Mouse (Mus musculus): Measurements from ENCODE around the gene Sult1d1. TPM values are rescaled to one million over a fixed set of nuclear protein-coding genes. Genes with fewer than 3 reads are reported as not detected.
"Not testable (repeated sequence)": the region's sequence is repeated elsewhere in the genome, so short reads cannot be mapped to it uniquely, and the experiment has no call there.

The Sult1d1 gene
- polyA plus RNA-seq, 1 experiment from 2014 or later, result 20.1 TPM

DNA sequence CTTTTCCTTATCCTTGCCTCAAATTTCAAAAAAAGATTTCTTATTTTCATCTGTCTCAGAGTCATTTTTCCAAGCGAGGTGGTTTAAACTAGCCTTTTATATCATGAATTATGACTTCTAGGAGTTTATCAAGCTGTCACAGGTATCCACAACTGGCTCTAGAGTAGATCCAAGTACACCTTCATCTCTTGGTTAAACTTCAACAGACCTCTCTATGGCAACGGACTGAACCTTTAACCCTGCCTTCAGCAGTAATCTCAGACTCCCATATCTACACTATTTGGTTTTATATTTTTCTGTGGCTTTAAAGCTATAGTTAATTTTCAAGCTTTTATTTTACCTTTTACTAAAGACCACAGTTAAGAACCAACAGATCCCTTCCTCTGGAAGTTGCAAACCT lies 36.5 kb downstream of the Sult1d1 start:
- WGBS, result 58% methylated on average over 2 of the region's 2 CpGs
- Histone ChIP-seq H3K36me3 (ENCODE audit: control insufficient read depth, insufficient read depth, low read length) (no peaks in the 10 kb centered on the region), H3K27me3 (replicated peaks; ENCODE audit: control insufficient read depth, insufficient read depth, low read length) (no peaks in the 10 kb centered on the region), H3K27ac (ENCODE audit: low read depth) (no peak overlapping the region), H3K4me3 (ENCODE audit: low read depth, low read length) (no peak overlapping the region), H3K9me3 (ENCODE audit: control insufficient read depth, low read length) (no peaks in the 10 kb centered on the region), H3K4me1 (replicated peaks; ENCODE audit: control insufficient read depth, insufficient read depth, low read length) (no peaks in the 10 kb centered on the region), H3K9ac (ENCODE audit: low read length) (no peak overlapping the region), H3K4me2 (ENCODE audit: low read length) (no peak overlapping the region)
- peak; percentile 83 for ATAC-seq (replicated peaks; ENCODE audit: low FRiP score, low TSS enrichment, low read depth)
- no peak for DNase-seq (ENCODE audit: low spot score)

GRCm38 (mm10) chr5:87523561-87523960 lies 45.3 kb downstream of the Sult1d1 start:
- H3K9me3 ChIP-seq (ENCODE audit: control insufficient read depth, low read length); H3K27me3 ChIP-seq (replicated peaks; ENCODE audit: control insufficient read depth, insufficient read depth, low read length); DNase-seq (ENCODE audit: low spot score); H3K36me3 ChIP-seq (ENCODE audit: control insufficient read depth, insufficient read depth, low read length); H3K4me3 ChIP-seq (ENCODE audit: low read depth, low read length); H3K27ac ChIP-seq (ENCODE audit: low read depth); H3K9ac ChIP-seq (ENCODE audit: low read length); ATAC-seq (replicated peaks; ENCODE audit: low FRiP score, low TSS enrichment, low read depth); H3K4me2 ChIP-seq (ENCODE audit: low read length); H3K4me1 ChIP-seq (replicated peaks; ENCODE audit: control insufficient read depth, insufficient read depth, low read length): not testable (repeated sequence)
- WGBS, result 90% methylated on average over 2 of the region's 2 CpGs

GRCm38 (mm10) chr5:87505776-87506458 lies 62.9 kb downstream of the Sult1d1 start:
- H3K27ac ChIP-seq (ENCODE audit: low read depth), result no peak overlapping the region
- DNase-seq (ENCODE audit: low spot score) (no peak), ATAC-seq (replicated peaks; ENCODE audit: low FRiP score, low TSS enrichment, low read depth) (no peak)
- H3K9ac ChIP-seq (ENCODE audit: low read length), result no peak overlapping the region
- H3K4me1 ChIP-seq (replicated peaks; ENCODE audit: control insufficient read depth, insufficient read depth, low read length), result no peaks in the 10 kb centered on the region
- H3K27me3 ChIP-seq (replicated peaks; ENCODE audit: control insufficient read depth, insufficient read depth, low read length), result no peaks in the 10 kb centered on the region
- no peaks in the 10 kb centered on the region for H3K9me3 ChIP-seq (ENCODE audit: control insufficient read depth, low read length)
- no peaks in the 10 kb centered on the region for H3K36me3 ChIP-seq (ENCODE audit: control insufficient read depth, insufficient read depth, low read length)
- no peak overlapping the region for H3K4me3 ChIP-seq (ENCODE audit: low read depth, low read length)
- WGBS, result 70% methylated on average over 4 of the region's 4 CpGs
- no peak overlapping the region for H3K4me2 ChIP-seq (ENCODE audit: low read length)

Small RNA genes lying within 50 kb of the gene (microRNA-seq; reads per million reads assigned to microRNA genes)
- gene Mir3969, result 0.25 reads per million

Other genes with a start within 250 kb of the Sult1d1 start
- 0.60 and 1.1 TPM in 2 replicates for gene Ugt2a3, start 231.8 kb downstream of the Sult1d1 start, polyA plus RNA-seq (2014; fragmentation: Nextera tagmentation; extraction: Ambion mirVana)
- gene Ugt2b38, start 144.8 kb downstream of the Sult1d1 start, polyA plus RNA-seq (2014; fragmentation: Nextera tagmentation; extraction: Ambion mirVana), result not detected in 2 replicates
- gene Ugt2a2, start 86.8 kb downstream of the Sult1d1 start, polyA plus RNA-seq (2014; fragmentation: Nextera tagmentation; extraction: Ambion mirVana), result not detected in 2 replicates
- not detected in 2 replicates for gene Gm43638, start 82.2 kb downstream of the Sult1d1 start, polyA plus RNA-seq (2014; fragmentation: Nextera tagmentation; extraction: Ambion mirVana)
- not detected in 2 replicates for gene Ugt2a1, start 78.2 kb downstream of the Sult1d1 start, polyA plus RNA-seq (2014; fragmentation: Nextera tagmentation; extraction: Ambion mirVana)
- gene Sult1b1, start 30.8 kb downstream of the Sult1d1 start, polyA plus RNA-seq (2014; fragmentation: Nextera tagmentation; extraction: Ambion mirVana), result 1.6 and 4.5 TPM in 2 replicates
- not detected in 2 replicates for gene Sult1e1, start 22.6 kb upstream of the Sult1d1 start, polyA plus RNA-seq (2014; fragmentation: Nextera tagmentation; extraction: Ambion mirVana)
- gene Csn1s1, start 97.2 kb upstream of the Sult1d1 start, polyA plus RNA-seq (2014; fragmentation: Nextera tagmentation; extraction: Ambion mirVana), result not detected in 2 replicates
- gene Csn2, start 130.6 kb upstream of the Sult1d1 start, polyA plus RNA-seq (2014; fragmentation: Nextera tagmentation; extraction: Ambion mirVana), result not detected in 2 replicates
- not detected in 2 replicates for gene Csn1s2a, start 205.5 kb upstream of the Sult1d1 start, polyA plus RNA-seq (2014; fragmentation: Nextera tagmentation; extraction: Ambion mirVana)
- gene Csn1s2b, start 239.1 kb upstream of the Sult1d1 start, polyA plus RNA-seq (2014; fragmentation: Nextera tagmentation; extraction: Ambion mirVana), result not detected in 2 replicates

All from intestine, embryonic 14.5 days (tissue).